Mouse (Mus musculus): Measurements from ENCODE around the gene Acpp. TPM values are rescaled to one million over a fixed set of nuclear protein-coding genes. Genes with fewer than 3 reads are reported as not detected.

Gene Acpp
- total RNA-seq, 1 experiment from 2014 or later, result 4.5 TPM

DNA sequence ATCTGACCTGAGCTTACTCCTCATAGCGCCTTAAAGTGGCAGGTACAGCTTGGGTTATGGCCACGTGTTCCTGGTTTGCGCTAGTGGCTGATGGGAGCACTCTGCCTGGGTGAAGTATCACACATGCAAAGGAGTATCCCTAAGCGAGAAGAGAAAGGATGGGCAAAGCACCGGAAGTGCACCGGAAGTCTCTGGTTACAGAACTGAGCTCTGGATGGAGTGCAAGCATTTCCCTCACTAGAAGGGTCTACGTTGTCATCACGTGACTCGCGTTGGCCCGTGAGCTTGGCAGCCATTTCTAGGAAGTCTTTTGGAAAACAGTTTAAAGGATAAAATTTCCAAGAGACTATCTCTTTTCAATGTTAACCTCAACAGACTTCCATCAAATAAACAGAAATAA lies 21.2 kb downstream of the Acpp start:
- ATAC-seq (replicated peaks in 1 of 2; ENCODE audit: insufficient read depth in 1 of 2, low FRiP score in 2 of 2, low TSS enrichment in 1 of 2, low read depth in 1 of 2, poor library complexity in 2 of 2, severe bottlenecking in 2 of 2), result no peak

DNA sequence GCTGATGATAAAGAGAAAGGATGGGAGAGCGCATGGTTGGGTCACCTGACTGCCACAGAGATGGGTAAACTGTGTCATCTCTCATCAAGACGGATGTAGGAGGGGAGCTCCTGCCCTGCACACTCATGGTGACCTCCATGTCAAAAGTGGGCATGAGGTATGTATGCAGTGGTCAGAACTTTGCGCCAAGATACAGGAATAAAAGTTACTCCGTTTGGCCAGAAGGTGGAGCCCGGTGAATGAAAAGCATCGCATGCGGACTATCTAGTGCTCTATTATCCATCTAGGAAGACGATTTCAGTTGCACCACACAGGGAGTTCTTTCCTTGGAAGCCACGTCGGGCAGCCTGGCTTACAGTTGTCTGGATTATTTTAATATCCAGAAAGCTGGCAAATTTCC lies 22.0 kb downstream of the Acpp start:
- peak; percentile 27 to 42; a peak in 1 of 4 replicates for ATAC-seq (replicated peaks in 1 of 2; ENCODE audit: insufficient read depth in 1 of 2, low FRiP score in 2 of 2, low TSS enrichment in 1 of 2, low read depth in 1 of 2, poor library complexity in 2 of 2, severe bottlenecking in 2 of 2)

DNA sequence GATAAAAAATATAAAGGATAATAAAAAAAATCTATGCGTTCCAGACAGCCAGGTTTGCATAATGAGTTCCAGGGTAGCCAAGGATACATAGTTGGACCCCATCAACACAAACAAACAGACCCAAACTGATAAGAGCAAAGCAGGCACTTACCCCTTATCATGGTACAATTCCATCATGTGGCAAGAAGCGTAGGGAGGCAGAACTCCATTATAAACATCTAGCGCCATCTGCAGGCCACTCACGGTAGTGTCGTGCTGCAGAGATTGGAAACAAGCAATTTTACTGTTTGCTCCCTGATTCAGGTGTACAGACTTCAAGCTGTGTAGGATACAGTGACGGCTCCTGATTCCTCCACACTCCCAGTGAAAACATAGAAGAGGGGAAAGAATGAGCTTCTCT lies 30.8 kb downstream of the Acpp start:
- peak; percentile 78 to 83 for ATAC-seq (replicated peaks in 1 of 2; ENCODE audit: insufficient read depth in 1 of 2, low FRiP score in 2 of 2, low TSS enrichment in 1 of 2, low read depth in 1 of 2, poor library complexity in 2 of 2, severe bottlenecking in 2 of 2)

DNA sequence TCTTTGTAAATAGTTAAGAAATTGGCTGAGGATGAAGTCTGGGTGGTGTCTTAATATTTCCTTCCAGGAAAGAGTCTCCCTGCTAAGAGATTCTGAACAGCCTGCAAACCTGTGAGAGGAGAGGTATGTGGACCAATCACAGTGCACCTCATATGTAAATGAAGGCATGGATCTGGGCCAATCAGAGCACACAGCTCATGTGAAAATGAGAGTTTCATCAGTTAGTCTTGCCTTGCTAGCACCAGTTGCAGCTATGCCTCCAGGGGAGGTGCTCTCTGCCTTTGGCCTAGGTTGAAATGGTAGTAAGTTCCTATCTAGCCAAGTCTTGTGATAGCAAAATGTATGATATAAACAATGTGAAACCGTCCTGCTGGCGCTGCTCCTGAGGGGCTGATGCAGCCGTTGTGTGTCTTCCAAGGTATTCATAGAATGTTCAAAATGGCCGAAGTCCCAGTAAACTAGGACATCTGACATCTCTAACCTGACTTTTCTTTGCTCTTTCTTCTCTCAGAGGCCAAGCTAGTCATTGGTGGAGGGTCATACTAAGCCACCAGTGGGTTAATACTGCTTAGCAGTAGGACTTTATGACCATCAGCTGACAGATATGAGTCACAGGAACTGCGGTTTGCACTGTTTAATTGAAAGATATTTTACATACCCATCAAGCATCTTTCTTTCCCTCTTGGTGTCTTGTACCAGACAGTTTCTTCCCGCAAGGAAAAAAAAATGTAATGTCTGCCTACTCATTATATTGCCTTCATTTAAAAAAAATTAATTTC lies 32.0 kb downstream of the Acpp start:
- ATAC-seq (replicated peaks in 1 of 2; ENCODE audit: insufficient read depth in 1 of 2, low FRiP score in 2 of 2, low TSS enrichment in 1 of 2, low read depth in 1 of 2, poor library complexity in 2 of 2, severe bottlenecking in 2 of 2), result no peak

DNA sequence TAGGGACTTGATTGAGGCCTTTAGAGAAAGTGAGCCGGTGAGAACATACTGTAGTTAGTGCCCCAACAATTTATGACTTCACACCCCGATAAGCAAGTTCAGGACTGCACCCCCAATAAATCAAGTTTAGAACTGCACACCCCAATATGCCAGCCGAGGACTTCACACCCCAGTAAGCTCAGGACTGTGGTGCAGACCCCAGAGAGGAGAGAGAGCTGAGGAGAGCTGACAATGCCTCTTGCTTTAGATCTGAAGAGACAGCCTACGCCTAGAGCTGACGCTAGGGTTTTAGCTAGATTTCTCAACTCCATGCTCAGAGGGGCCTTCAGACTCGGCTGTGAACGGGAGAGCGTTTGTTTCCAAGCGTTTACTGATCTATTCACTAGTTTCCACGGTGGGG lies 32.7 kb downstream of the Acpp start:
- ATAC-seq (replicated peaks in 1 of 2; ENCODE audit: insufficient read depth in 1 of 2, low FRiP score in 2 of 2, low TSS enrichment in 1 of 2, low read depth in 1 of 2, poor library complexity in 2 of 2, severe bottlenecking in 2 of 2), result no peak

DNA sequence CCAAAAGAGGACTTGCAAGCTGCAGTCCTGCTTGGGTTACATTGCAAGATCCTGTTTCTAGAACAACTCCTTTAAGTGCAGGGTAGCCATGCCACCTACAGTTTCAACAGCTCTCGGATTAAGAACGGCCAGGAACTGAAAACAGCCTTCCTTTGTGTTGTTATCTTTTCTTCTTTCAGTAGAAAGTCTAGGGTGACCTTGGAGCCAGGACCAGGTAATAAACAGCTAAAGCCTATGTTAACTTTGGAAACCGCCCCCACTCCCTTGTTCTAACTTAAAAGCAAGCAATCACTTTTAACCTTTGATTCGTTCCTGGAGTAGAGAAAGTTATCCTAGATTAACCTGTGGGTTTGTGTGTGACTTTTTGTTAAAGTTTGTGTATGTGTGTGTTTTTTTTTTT lies 33.2 kb downstream of the Acpp start:
- ATAC-seq (replicated peaks in 1 of 2; ENCODE audit: insufficient read depth in 1 of 2, low FRiP score in 2 of 2, low TSS enrichment in 1 of 2, low read depth in 1 of 2, poor library complexity in 2 of 2, severe bottlenecking in 2 of 2), result no peak

DNA sequence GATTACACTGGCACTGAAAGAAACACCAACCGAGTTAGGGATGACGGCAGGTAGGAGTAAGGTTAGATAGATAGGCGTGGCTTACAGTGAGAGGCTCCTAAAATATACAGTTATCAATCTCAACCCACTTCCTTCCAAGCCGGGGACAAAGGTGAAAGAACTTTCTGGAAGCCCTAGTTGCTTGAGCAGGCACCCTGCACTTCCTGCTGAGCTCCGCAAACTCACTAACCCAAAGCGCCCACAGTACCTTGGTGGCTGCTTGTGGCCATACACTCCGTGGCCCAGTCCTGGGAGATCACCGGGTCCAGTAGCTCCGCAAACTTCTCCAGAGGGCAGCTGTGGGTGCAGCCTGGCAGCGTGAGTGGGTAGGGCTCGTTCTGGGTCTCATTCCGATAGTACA lies 37.0 kb downstream of the Acpp start:
- no peak; a peak in 1 of 4 replicates for ATAC-seq (replicated peaks in 1 of 2; ENCODE audit: insufficient read depth in 1 of 2, low FRiP score in 2 of 2, low TSS enrichment in 1 of 2, low read depth in 1 of 2, poor library complexity in 2 of 2, severe bottlenecking in 2 of 2)

DNA sequence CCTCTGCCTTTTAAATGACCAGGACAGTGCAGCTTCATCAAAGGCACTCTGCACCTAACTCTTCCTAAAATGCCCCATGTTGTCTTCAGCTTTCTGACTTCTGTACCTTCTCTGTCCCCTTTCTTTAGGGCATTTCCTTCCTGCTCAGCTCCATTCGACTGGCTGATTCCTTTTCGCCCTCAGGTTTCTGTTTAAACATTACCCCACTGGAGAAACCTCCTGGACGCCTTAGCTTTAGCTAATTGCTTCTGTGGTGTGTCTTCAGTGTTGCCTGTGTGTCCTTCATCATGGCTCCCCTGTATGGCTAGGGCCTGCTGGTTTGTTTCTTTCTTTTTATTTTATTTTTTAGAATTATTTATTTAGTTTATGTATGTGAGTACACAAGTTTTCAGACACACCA lies 40.5 kb downstream of the Acpp start:
- ATAC-seq (replicated peaks in 1 of 2; ENCODE audit: insufficient read depth in 1 of 2, low FRiP score in 2 of 2, low TSS enrichment in 1 of 2, low read depth in 1 of 2, poor library complexity in 2 of 2, severe bottlenecking in 2 of 2), result no peak

DNA sequence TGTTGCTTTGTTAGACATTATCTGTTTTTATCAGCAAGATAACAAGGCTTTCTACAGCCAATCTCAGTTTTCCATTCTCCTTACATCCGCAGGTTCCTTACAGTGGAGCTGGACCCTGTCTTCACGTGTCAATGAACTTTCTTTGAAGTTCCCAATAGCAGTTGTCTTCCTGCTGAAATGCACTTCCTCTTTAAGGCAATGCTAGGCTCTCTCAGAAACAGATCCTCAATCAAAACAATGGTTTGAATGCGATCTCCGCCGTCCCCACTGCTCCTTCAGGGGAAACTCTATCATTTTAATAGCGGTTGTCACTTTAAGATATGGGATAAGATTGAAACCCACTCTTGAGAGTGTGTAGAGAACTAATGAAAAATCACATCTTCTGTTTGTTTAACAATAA lies 52.6 kb downstream of the Acpp start:
- ATAC-seq (replicated peaks in 1 of 2; ENCODE audit: insufficient read depth in 1 of 2, low FRiP score in 2 of 2, low TSS enrichment in 1 of 2, low read depth in 1 of 2, poor library complexity in 2 of 2, severe bottlenecking in 2 of 2), result no peak

DNA sequence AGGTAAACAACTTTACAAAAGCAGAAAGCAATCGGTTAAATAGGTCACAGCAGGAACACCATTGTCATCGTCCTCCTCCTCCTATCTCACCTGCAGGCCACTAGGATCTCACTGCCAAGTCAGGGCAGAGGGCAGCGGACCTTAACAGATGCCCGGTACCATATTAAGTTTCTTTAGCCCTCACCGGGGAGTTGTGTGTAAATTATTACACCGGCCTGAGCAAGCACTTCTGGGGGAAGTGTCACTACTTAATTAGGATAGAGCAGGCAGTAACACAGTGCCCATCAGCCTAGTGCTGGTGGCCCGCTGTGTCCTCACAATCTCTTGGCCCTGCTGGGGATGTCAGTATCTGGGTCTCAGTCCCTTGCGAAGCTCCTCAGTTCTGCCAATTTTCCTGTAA lies 55.0 kb downstream of the Acpp start:
- no peak for ATAC-seq (replicated peaks in 1 of 2; ENCODE audit: insufficient read depth in 1 of 2, low FRiP score in 2 of 2, low TSS enrichment in 1 of 2, low read depth in 1 of 2, poor library complexity in 2 of 2, severe bottlenecking in 2 of 2)

DNA sequence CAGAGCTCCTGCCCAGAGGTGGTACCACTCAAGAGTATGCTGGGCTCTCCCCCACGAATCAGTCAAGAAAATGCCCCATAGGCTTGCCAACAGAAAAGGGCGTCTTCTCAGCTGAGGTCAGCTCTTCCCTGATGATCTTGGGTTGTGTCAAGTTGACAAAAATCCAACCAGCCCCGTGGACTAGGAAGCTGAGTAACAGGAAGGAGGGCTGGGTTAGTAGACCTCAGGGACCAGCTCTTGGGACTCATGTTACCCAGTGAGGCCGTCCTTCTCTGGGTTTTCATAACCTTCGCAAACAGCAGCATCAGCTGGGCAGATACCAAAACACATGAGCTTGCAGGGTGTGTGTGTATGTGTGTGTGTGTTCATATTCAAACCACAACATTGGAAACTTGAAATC lies 55.8 kb downstream of the Acpp start:
- ATAC-seq (replicated peaks in 1 of 2; ENCODE audit: insufficient read depth in 1 of 2, low FRiP score in 2 of 2, low TSS enrichment in 1 of 2, low read depth in 1 of 2, poor library complexity in 2 of 2, severe bottlenecking in 2 of 2), result no peak

DNA sequence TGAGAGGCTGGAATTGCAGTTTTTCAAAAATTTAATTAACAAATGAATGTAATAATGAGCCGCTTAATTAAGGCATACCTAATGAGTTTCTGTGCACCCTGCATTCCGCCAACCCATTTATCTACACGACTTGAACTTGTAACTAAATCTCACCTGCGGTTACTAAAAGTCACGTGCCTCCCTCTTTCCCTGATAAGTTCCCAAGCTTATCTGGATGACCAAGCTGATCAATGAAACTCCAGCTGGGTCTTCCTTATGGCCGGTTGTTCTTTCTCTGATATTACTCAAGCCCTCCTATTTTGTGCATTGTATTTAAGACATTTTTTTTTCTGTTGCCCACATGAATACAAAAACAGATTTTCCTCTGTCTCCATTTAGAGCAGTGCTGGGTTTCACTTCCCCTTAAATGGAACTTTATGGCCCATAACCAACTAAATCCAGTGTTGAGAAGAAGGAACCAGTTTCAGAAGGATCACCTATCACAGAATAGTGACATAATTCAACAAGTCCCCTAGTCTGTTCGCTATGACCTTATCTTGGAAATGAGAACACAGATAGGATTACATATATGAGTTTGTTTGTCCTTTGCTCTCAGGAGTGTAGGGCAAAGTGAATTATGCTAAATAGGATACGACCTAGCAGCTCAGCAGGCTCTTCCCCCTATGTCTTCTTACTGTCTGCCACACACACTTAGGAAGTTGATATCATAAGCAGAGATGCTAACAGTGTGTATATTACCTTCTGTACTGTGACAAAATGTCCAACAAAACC lies 56.6 kb downstream of the Acpp start:
- peak; percentile 40 to 63; a peak in 3 of 4 replicates for ATAC-seq (replicated peaks in 1 of 2; ENCODE audit: insufficient read depth in 1 of 2, low FRiP score in 2 of 2, low TSS enrichment in 1 of 2, low read depth in 1 of 2, poor library complexity in 2 of 2, severe bottlenecking in 2 of 2)

DNA sequence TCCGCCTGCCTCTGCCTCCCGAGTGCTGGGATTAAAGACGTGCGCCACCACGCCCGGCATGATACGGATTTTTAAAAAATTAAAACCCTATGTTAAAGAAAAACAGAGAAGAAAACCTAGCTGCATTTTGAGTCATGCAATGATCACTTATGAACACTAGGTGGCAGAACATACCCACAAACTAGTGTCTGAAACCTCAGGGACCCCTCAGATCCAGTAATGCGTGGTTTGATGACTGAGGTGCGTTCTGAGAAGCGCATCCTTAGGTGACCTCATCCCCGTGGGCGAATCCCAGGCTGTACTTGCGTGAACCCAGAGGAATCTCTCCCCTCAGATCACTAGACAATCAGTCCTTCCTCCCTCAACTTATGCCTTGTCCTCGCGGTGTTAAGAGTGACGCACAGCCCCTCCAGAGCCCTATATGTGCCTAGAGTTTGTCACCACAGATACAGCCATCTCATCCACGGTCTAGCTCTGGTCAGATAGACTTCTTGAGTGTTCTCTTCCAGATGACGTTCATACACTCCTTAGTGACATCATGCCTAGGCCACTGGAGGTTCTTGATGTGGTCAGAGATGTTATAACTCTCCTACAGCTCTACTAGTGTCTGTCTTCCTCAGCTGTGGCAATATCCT lies 59.9 kb downstream of the Acpp start:
- ATAC-seq (replicated peaks in 1 of 2; ENCODE audit: insufficient read depth in 1 of 2, low FRiP score in 2 of 2, low TSS enrichment in 1 of 2, low read depth in 1 of 2, poor library complexity in 2 of 2, severe bottlenecking in 2 of 2), result peak; percentile 63 to 73; a peak in 3 of 4 replicates

DNA sequence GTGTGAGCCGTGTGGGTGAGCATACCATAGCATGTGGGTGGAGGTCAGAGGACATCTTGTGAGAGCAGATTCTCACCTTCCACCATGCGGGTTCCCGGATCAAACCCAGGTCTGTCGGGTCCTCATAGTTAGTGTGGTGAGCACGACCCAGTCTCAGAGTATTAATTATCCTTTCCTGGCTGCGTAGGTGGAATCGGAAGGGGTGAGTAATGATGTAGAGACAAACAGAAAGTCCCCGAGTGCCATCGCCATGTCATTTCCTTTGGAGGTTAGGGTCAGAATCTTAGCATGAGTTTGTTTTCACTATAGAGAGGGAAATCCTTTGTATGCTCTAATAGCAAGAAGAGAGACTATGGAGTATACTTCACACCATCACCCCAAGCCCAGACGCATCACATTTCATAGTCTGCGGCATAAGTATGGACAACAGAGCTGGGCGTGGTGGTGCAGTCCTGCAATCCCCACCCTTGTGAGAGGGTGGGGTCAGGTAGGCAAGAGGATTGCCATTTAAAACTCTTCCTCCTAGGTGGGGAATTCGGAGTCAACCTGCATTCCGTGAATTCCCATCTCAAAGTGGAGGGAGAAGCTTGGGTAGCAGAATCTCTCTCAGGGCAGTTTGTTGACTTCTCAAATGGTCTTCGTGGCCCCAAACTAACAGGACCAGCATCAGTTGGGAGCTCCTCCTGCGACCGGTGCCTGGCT lies 62.3 kb downstream of the Acpp start:
- no peak for ATAC-seq (replicated peaks in 1 of 2; ENCODE audit: insufficient read depth in 1 of 2, low FRiP score in 2 of 2, low TSS enrichment in 1 of 2, low read depth in 1 of 2, poor library complexity in 2 of 2, severe bottlenecking in 2 of 2)

DNA sequence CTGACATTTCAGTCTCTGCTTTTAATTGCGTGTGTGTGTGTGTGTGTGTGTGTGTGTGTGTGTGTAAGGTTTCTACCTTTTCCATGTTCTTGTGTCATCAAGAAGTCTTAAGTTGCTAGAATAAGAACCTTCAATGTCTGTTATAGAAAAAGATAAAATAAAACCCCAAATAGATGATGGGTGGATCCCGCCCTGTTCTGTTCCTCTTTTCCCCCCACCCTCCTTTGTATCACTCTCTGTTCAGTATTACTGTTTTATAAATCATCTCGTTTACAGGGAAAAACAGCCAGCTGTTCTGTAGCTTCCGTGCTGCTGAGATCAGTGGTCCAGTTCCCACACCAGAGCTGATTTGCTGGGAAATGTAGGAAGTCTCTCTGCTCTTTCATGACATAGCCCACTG lies 65.5 kb downstream of the Acpp start:
- ATAC-seq (replicated peaks in 1 of 2; ENCODE audit: insufficient read depth in 1 of 2, low FRiP score in 2 of 2, low TSS enrichment in 1 of 2, low read depth in 1 of 2, poor library complexity in 2 of 2, severe bottlenecking in 2 of 2), result no peak

DNA sequence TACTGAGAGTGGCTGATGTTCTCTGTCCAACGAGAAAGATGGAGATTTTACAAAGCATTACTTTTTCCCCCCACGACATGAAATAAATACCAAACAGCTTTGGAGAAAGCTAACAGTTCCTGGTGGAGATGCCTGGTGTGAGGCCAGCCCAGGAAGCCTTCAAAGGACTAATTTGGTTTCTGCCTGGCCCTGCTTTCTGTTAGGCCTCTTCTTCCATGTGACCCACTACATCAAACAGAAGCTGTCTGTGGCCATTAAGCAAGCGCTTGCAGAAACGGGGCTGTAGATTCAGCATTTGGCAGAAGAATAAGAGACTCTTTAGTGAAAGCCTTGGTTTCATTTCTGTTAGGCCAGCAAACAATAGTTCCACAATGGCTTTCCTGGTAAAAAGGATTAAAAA lies 65.9 kb downstream of the Acpp start:
- ATAC-seq (replicated peaks in 1 of 2; ENCODE audit: insufficient read depth in 1 of 2, low FRiP score in 2 of 2, low TSS enrichment in 1 of 2, low read depth in 1 of 2, poor library complexity in 2 of 2, severe bottlenecking in 2 of 2), result no peak

DNA sequence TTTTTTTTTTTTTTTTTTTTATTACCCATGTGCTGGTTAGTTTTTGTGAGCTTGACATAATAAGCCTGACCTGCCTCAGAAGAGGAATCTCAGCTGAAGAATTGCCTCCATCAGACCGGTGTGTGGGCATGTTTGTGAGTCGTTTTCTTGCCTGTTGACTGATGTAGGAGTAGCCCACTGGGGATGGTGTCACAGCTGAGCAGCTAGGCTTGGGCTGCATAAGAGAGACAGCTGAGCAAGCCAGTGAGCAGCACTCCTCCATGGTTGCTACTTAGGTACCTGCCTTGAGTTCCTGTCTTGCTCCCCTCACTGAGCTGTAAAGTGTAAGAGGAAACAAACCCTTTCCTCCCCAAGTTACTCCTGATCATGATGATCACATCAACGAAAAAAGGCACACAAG lies 67.6 kb downstream of the Acpp start:
- ATAC-seq (replicated peaks in 1 of 2; ENCODE audit: insufficient read depth in 1 of 2, low FRiP score in 2 of 2, low TSS enrichment in 1 of 2, low read depth in 1 of 2, poor library complexity in 2 of 2, severe bottlenecking in 2 of 2), result no peak

DNA sequence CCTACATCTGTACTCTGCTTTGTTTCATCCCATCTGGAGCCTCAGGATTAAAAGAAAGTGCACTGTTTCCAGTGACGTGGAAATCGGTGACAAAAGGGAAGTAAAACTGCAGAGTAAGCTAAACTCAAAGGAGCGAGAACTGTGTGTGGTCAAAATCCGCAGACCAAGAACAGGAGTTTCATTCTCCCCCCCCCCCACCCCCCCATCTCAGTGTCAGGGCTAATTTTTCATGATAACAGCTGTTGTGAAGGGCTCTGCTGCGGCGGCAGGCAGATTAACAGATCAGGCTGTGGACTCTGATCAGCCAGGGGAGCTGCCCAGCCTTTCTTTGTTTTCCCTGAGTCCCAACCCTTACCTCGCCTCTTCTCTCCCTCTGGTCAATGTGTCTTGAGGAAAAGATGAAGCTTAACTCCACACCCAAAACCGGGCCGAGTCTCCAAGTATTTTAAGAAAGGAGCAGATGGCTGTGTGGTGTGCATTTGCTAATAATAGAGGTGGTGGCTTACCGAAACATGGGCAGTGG lies 68.1 kb downstream of the Acpp start:
- peak; percentile 85 to 90 for ATAC-seq (replicated peaks in 1 of 2; ENCODE audit: insufficient read depth in 1 of 2, low FRiP score in 2 of 2, low TSS enrichment in 1 of 2, low read depth in 1 of 2, poor library complexity in 2 of 2, severe bottlenecking in 2 of 2)

All from hematopoietic stem cell, adult 5-6 weeks (primary cell).